Mouse (Mus musculus): Measurements from ENCODE around the gene Gm49320.
A peak's percentile ranks its signal among the peaks of the same experiment; 100 is the strongest.

The Gm49320 gene

DNA sequence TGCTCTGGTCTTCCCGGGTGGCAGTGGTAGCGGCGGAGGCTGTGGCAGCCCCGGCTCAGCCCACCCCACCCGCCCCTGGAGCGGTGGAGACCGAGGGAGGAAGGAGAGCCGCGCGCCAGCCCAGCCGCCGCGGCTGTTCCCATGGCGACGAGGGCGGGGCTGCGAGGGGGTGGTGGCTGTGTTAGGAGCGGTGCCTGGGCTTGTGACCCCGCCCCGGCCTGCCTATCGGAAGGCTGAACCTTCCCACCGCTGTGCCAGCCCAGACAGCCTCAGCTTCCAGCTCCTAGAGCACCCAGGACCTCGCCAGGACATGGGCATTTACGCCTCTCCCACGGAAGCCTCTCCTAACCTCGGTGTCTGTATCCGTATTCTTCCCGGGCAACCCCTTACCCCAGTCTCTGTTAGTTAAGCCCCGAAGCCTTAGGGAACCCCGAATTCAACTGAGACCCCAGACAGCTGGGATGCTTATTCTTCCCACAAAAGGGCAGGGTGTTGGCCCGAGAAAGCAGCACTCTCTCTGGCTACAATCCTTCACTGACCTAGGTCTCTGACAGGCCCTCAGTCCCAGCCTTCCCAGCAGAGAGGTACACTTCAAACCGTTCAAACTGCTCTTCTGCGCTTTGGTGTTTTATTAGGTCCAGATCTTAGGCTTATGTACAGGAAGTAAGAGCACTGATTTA lies 20.6 kb downstream of the Gm49320 start, which contains the start of gene Ctxn1:
Gene Ctxn1, minus strand, starts transcription at position 150 of the 680 bp plus-strand sequence.
- peak; percentile 98 for DNase-seq (ENCODE audit: low read depth, low spot score)

DNA sequence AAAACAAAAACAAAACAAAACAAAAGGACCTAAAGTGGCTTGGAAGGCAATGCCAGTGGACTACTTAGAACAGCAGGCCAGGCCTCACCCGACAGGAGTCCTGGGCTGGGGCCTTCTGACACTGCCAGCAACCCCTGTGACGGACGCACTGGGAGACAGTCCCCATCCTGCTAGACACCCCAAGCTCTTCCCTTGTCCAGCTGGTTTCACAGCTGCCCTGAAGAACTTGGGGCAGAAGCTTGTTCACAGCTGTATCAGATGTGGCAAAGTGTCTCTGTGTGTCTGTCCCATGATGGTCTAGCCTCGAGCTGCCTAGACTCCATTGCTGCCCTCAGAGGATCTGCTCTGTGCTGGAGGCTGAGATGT lies 21.1 kb downstream of the Gm49320 start:
- DNase-seq (ENCODE audit: low read depth, low spot score): no peak

DNA sequence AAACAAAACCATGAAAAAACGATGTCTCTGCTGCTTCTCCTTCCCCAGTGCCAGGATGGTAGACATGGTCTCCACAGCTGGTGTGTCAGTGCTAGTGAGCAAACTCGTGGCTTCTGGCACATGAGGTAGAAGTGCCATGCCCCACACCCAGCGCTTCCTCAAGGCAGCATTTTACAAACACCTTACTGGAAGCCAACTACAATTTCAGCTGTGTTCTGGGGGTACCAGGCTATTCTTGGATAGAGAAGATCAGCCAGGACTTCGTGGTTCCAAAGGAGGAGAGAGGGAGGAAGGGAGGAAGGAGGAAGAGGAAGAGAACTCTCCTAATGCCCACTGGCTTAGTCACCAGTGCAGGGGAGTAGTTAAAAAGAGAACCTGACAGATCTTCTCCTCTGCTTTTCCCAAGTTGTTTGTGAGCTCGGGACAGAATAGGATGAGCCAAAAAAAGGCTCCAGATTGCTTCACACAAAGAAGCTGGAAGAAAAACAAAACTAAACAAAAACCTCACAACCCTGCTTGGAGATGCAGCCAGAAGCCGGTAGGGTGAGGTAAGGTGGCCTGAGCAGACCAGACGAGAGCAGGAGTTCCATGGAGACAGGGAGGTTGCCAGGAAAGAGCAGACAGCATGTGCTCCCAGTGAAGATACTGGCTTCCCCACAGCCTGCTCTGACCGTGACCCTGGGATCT lies 24.6 kb downstream of the Gm49320 start:
- DNase-seq (ENCODE audit: low read depth, low spot score): no peak

DNA sequence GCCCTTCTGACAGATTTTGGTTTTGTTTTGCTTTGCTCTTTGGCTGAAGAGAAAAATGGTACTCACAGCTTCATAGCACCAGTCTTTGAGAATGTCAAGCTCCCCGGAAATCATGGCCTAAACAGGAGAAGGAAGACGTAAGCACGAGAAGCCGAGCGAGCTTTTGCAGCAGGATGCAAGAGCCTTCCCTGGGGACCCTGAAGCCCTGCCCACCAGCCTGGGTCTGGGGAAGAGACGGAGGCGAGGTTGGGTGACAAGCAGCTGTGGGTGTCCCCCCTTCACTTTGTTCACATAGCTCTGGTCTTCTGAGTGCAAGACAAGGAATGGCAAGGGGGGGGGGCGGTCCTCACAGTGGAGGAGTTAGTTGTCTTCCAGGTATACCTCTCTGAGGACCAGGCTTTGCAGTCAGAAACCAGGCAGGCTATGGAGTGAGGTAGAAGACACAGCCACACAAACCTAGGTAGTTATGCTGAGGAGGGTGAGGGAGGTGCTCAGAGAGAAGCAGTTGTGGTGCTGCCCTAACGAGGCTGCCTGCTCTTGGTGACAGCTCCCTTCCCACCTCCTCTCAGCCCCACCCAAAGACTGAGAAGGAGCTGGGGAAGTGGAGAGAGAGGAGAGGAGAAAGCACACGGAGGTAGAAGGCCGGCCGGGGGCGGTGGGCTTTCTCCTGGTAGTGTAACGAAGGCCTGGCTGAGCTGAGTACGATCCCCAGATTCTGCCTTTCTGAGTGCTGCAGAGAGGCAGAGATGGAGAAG lies 26.7 kb downstream of the Gm49320 start:
- DNase-seq (ENCODE audit: low read depth, low spot score): no peak

DNA sequence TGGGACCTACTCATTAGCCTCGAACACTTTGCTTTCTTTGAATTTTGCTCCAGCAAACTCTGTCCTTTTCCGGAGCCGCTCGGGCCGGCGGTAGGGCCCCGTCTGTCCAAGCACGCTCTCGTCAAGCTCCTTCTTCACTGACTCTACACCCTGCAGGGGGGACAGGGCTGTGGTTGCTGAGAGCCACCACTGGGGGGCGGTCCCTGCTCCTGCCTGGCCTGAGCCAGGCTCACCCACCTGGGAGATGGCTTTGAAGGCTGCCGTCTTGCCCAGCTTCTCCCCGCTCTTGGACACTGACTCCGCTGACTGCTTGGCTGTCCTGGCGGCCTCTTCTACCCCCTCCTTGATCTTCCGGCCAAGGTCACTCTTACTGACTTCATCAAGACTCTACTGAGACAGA lies 29.0 kb downstream of the Gm49320 start:
- peak; percentile 81 for DNase-seq (ENCODE audit: low read depth, low spot score)

DNA sequence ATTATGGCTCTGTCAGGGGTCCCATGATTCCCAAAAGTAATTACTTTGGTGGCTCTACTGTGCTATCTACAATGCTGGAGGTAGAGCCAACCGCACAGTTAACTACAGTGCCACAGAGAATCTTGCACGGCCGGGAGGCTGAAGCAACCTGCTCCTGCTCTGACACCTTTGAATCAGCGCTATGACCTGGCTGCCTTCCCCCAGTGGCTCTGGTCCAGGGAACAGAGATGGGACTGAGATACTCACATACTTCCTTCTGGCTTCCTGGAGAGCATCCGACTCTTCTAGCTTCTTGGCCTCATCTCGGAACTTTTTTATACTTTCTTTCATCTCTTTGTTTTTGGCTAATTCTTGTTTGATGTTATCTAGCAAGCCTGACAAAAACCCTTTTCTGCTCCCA lies 30.9 kb downstream of the Gm49320 start:
- no peak for DNase-seq (ENCODE audit: low read depth, low spot score)

DNA sequence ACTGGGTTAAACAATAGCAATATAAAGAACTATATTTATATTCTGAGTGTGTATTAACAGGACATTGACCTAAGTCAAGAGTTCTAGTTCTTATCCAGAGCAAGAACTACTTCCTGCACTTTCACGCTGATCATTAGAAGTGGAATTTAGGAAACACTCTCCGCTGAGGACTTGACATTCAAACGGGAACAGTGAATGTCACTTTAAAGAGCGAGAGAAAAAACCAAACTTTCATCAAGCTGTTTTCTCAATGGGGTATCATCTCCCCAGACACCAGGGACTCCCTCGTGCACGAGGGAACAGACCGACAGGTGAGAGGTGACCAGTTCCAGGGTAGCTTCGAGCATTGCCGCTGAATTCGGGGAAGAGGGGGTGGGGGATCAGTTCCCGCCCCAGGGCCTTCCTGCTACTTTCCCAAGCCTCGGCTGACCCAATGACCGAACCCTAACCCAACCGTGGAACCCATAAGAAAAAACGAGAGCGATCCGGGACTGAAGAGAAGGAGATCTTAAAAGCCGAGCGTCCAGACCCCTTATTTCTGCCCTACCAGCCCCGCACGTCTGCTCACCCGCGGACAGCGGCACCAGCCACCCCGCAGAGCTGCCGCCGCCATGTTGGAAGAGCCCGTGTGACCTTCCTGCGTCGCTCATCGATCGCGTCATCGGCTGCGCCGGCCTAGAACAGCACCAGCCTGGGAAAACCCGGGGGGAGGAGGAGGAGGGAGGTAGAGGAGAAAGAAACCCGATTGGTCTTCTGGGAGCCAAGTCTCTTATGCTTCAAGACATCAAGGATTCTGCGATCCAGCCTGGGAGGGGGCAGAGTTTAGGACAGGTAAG lies 36.8 kb downstream of the Gm49320 start, which contains the start of gene Timm44:
Gene Timm44, minus strand, starts transcription at position 639 of the 836 bp plus-strand sequence.
- peak; percentile 98 for DNase-seq (ENCODE audit: low read depth, low spot score)

DNA sequence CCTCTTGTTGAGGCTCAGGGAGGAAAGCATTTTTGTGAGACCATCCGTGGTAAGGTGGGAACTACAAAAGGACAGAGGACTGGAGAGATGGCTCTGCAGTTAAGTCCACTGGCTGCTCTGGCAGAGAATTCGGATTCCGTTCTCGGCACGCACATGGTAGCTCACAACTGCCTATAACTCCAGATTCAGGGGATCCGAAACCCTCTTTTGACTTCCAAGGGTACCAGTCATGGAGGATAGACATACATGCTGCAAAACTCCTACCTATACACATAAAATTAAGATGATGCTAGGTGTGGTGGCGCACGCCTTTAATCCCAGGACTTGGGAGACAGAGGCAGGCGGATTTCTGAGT lies 37.4 kb downstream of the Gm49320 start:
- DNase-seq (ENCODE audit: low read depth, low spot score): no peak

DNA sequence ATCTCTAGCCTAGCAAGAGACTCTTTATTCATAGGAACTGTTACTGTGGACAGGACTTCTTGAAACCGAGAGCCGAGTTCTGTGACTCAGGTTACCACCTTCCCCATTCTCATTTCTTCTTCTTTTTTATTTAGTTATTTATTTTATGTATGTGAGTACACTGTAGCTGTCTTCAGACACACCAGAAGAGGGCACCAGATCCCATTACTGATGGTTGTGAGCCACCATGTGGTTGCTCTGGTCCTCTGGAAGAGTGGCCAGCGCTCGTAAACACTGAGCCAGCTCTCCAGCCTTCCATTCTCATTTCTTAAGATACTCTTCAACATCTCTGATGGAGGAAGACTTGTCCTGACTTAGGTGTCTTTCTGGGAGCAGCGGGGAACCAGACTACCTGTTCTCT lies 54.1 kb downstream of the Gm49320 start:
- no peak for DNase-seq (ENCODE audit: low read depth, low spot score)

DNA sequence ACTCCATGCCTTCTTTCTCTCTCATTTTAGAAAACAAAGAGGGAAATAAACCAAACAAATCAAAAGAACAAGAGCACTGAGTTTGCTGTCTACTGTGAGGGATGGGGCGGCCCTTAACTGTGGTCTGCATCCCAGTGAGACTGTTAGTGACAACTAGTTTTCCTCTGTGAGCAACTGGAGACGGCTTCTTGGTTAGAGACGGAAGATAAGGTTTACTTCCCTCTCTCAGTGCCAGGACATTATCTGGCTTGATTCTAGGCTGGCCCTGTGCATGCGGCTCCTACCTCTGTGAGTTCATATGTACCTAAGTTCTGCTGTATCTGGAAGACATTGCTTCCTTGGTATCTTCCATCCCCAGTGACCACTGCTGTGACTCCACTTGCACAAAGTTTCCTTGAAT lies 59.2 kb downstream of the Gm49320 start:
- DNase-seq (ENCODE audit: low read depth, low spot score): no peak
